Mouse (Mus musculus): ENCODE results near the gene Poldip2. TPM values are rescaled to one million over a fixed set of nuclear protein-coding genes. Genes with fewer than 3 reads are reported as not detected.

Gene Poldip2
- 100 to 1,000 TPM in 1 of 4 experiments, 10 to 100 TPM in 3; 95.0 to 105 (median 98.5) TPM for total RNA-seq (2022)

- peak; percentile 78 to 86 for DNase-seq (ENCODE audit: low spot score in 2 of 2)
These were observed at the start of gene Poldip2, which contains the start of gene Tmem199 for GRCm38 (mm10) chr11:78512025-78512957. Gene Poldip2, plus strand, starts transcription at chr11:78512193. Gene Tmem199, minus strand, starts transcription at chr11:78512172.

- no peak for DNase-seq (ENCODE audit: low spot score in 2 of 2)
These were observed 49.3 kb upstream of the Poldip2 start for GRCm38 (mm10) chr11:78462669-78463068.

- no peak for DNase-seq (ENCODE audit: low spot score in 2 of 2)
These were observed 48.5 kb upstream of the Poldip2 start for GRCm38 (mm10) chr11:78463286-78464036.

GRCm38 (mm10) chr11:78465116-78465515 is 46.9 kb upstream of the Poldip2 start:
- no peak for DNase-seq (ENCODE audit: low spot score in 2 of 2)

- DNase-seq (ENCODE audit: low spot score in 2 of 2), result peak; percentile 72 to 77
These were observed 46.3 kb upstream of the Poldip2 start, which contains the start of gene Slc46a1 for GRCm38 (mm10) chr11:78465568-78466180. Gene Slc46a1, plus strand, starts transcription at chr11:78465697.

GRCm38 (mm10) chr11:78466242-78466912 is 45.6 kb upstream of the Poldip2 start:
- no peak for DNase-seq (ENCODE audit: low spot score in 2 of 2)

- DNase-seq (ENCODE audit: low spot score in 2 of 2), result no peak
These were observed 44.5 kb upstream of the Poldip2 start for GRCm38 (mm10) chr11:78467515-78467914.

- DNase-seq (ENCODE audit: low spot score in 2 of 2), result no peak
These were observed 44.1 kb upstream of the Poldip2 start for GRCm38 (mm10) chr11:78467932-78468331.

- DNase-seq (ENCODE audit: low spot score in 2 of 2), result no peak
These were observed 40.5 kb upstream of the Poldip2 start for GRCm38 (mm10) chr11:78471326-78472103.

GRCm38 (mm10) chr11:78475289-78475688 is 36.7 kb upstream of the Poldip2 start:
- DNase-seq (ENCODE audit: low spot score in 2 of 2), result no peak

GRCm38 (mm10) chr11:78483639-78484038 is 28.4 kb upstream of the Poldip2 start:
- no peak for DNase-seq (ENCODE audit: low spot score in 2 of 2)

GRCm38 (mm10) chr11:78488168-78488567 is 23.8 kb upstream of the Poldip2 start:
- DNase-seq (ENCODE audit: low spot score in 2 of 2), result peak; percentile 41 to 44

GRCm38 (mm10) chr11:78490781-78491241 is 21.2 kb upstream of the Poldip2 start:
- DNase-seq (ENCODE audit: low spot score in 2 of 2), result no peak

- DNase-seq (ENCODE audit: low spot score in 2 of 2), result no peak
These were observed 16.1 kb upstream of the Poldip2 start for GRCm38 (mm10) chr11:78495904-78496303.

- DNase-seq (ENCODE audit: low spot score in 2 of 2), result no peak
These were observed 14.9 kb upstream of the Poldip2 start for GRCm38 (mm10) chr11:78497071-78497541.

- DNase-seq (ENCODE audit: low spot score in 2 of 2), result peak; percentile 84 to 88
These were observed 14.2 kb upstream of the Poldip2 start, which contains the start of gene Sarm1 for GRCm38 (mm10) chr11:78497544-78498522. Gene Sarm1, minus strand, starts transcription at chr11:78497754.

GRCm38 (mm10) chr11:78499004-78499403 is 13.0 kb upstream of the Poldip2 start, which contains the start of gene Vtn:
Gene Vtn, plus strand, starts transcription at chr11:78499091.
- DNase-seq (ENCODE audit: low spot score in 2 of 2), result peak; percentile 41 to 61

GRCm38 (mm10) chr11:78499543-78499942 is 12.4 kb upstream of the Poldip2 start:
- DNase-seq (ENCODE audit: low spot score in 2 of 2), result no peak
